Mouse (Mus musculus) ES-Bruce4 (cell line): Measurements from ENCODE around the gene Efcab8.
"Not testable (repeated sequence)": the region's sequence is repeated elsewhere in the genome, so short reads cannot be mapped to it uniquely, and the experiment has no call there.

Experiments used
- CTCF ChIP-seq: IDR thresholded peaks from one replicate; pipeline ENCODE4 v1.8.1; 2011; ENCODE audit warnings: low read depth, low read length
- EP300 ChIP-seq: IDR thresholded peaks from 2 replicates; pipeline ENCODE4 v1.6.1; 2011; ENCODE audit warnings: low read depth, low read length; ENCODE audit not compliant: insufficient read depth
- POLR2A ChIP-seq: IDR thresholded peaks from one replicate; pipeline ENCODE4 v1.8.1; 2011; ENCODE audit warnings: low read length; ENCODE audit not compliant: insufficient read depth

DNA sequence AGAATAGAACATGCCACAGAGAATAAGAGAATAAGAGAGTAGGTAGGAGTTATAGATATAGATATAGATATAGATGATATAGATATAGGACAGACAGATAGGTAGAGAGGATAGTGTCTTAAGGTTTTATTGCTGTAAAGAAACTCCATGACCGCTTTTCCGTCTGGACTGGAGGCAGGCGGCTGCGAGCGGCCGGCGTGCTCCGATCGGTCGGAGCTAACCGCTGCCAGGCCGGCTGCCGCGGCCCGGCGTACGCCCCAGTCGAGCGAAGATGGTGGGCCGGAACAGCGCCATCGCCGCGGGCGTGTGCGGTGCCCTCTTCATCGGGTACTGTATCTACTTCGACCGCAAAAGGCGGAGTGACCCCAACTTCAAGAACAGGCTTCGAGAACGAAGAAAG is 46.2 kb downstream of the Efcab8 start:
- not testable (repeated sequence) for TF ChIP-seq POLR2A, CTCF, EP300
